Mouse (Mus musculus): ENCODE data around the gene Nthl1. TPM values are rescaled to one million over a fixed set of nuclear protein-coding genes. Genes with fewer than 3 reads are reported as not detected.

The Nthl1 gene
- polyA plus RNA-seq, 1 experiment from 2014 or later = 20.3 TPM

DNA sequence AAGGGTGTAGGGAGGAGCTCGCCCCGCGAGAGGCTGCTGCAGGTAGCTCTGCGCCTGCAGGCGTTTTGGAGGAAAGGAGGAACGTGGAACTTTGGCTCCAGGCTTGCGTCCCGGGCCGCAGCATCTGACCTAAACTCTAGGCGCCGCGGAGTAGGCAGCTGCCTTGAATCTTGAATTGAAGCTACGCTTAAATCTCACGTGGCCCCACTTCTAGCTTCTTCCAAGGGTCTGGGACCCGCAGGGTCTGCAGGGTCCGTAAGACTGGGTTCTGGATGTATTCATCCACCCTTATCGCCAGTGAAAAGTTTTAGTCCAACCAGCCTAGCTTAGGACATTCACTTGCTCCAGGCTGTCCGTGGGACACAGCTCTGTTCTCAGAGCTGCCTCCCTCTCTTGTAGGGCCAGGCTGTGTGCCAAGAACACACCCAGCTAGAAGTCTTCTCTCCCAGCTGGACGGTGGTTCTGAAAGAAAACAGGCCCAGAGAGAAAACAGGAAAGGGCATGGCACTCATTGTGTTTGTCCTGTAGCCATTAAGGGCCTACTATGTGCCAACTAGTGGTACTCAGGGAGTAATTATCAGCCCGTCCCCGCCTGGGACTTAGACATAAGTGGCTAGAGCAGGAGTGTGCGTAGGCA is 451 bp downstream of the Nthl1 start:
- WGBS = 10% methylated on average over 22 of the region's 22 CpGs

GRCm38 (mm10) chr17:24633831-24634230 is 1.4 kb downstream of the Nthl1 start:
- whole genome bisulfite sequencing = 90% methylated on average over 11 of the region's 11 CpGs
- H3K36me3 ChIP-seq = no peaks in the 10 kb centered on the region
- no peak overlapping the region for H3K4me3 ChIP-seq (replicated peaks)
- no peaks in the 10 kb centered on the region for H3K9me3 ChIP-seq
- H3K4me2 ChIP-seq = no peak overlapping the region
- no peak overlapping the region for H3K9ac ChIP-seq
- H3K4me1 ChIP-seq = peaks cover 17% of the 10 kb centered on the region
- H3K27me3 ChIP-seq (replicated peaks) = no peaks in the 10 kb centered on the region
- ATAC-seq (ENCODE audit: insufficient read depth, low FRiP score, low read depth) = no peak
- H3K27ac ChIP-seq = peak overlapping the region; percentile 91

More for the DNA sequence above, 451 bp downstream of the Nthl1 start:
- H3K9ac ChIP-seq = peak overlapping the region; percentile 54
- H3K9me3 ChIP-seq = no peaks in the 10 kb centered on the region
- peak overlapping the region; percentile 91 for H3K27ac ChIP-seq
- H3K4me2 ChIP-seq = peak overlapping the region; percentile 85
- no peaks in the 10 kb centered on the region for H3K27me3 ChIP-seq (replicated peaks)
- H3K4me1 ChIP-seq = peaks cover 17% of the 10 kb centered on the region
- ATAC-seq (ENCODE audit: insufficient read depth, low FRiP score, low read depth) = peak; percentile 48
- H3K4me3 ChIP-seq (replicated peaks) = peak overlapping the region; percentile 65
- H3K36me3 ChIP-seq = peaks cover 6% of the 10 kb centered on the region

- 82% methylated on average over 4 of the region's 4 CpGs for WGBS
- no peaks in the 10 kb centered on the region for H3K36me3 ChIP-seq
- H3K27ac ChIP-seq = no peak overlapping the region
- no peak for ATAC-seq (ENCODE audit: insufficient read depth, low FRiP score, low read depth)
- H3K9ac ChIP-seq = no peak overlapping the region
- no peaks in the 10 kb centered on the region for H3K27me3 ChIP-seq (replicated peaks)
- H3K4me1 ChIP-seq = peaks cover 26% of the 10 kb centered on the region
- H3K4me3 ChIP-seq (replicated peaks) = no peak overlapping the region
- H3K4me2 ChIP-seq = no peak overlapping the region
- no peaks in the 10 kb centered on the region for H3K9me3 ChIP-seq
These were observed 2.5 kb downstream of the Nthl1 start for GRCm38 (mm10) chr17:24635024-24635423.

GRCm38 (mm10) chr17:24635694-24636093 is 3.2 kb downstream of the Nthl1 start:
- Histone ChIP-seq H3K4me3 (replicated peaks) (no peak overlapping the region), H3K36me3 (no peaks in the 10 kb centered on the region), H3K4me2 (no peak overlapping the region), H3K9me3 (no peaks in the 10 kb centered on the region), H3K27me3 (replicated peaks) (no peaks in the 10 kb centered on the region), H3K4me1 (peaks cover 26% of the 10 kb centered on the region), H3K27ac (no peak overlapping the region), H3K9ac (no peak overlapping the region)
- WGBS = 93% methylated on average over 5 of the region's 5 CpGs
- ATAC-seq (ENCODE audit: insufficient read depth, low FRiP score, low read depth) = no peak

DNA sequence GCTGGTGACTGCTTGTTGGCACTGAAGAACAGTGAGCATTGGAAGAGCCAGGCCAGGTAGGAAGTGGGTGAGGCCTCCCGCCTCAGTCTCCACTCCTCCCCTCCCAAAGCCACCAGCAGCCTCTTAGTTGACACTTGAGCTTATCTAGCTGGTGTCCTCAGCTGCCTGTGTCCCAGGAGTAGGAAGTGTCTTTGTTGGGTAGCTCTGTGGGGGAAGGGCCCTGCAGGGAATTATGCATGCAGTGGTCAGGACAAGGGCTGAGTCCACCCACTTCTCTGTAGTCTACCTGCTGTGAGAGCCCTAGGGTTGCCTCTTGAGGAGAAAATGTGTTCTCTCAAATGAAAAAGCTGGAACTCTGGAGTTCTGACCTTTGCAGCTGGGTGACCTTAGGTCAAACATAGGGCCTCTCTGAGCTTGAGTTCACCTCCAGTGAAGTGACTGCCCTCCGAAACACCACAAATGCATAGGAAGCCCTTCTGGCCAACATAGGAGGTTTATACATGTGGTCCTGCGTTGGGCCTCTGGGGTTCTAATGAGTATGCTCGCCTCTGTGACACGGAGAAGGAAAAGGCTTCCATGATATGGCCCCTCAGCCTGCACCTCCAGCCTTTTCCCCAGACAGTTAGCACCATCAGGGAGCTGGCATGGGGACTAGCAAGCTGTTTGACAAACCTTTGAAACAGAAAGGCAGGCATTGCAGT is 4.5 kb downstream of the Nthl1 start:
- peaks cover 21% of the 10 kb centered on the region for H3K4me1 ChIP-seq
- 74% methylated on average over 5 of the region's 5 CpGs for WGBS
- no peaks in the 10 kb centered on the region for H3K36me3 ChIP-seq
- no peak overlapping the region for H3K9ac ChIP-seq
- H3K9me3 ChIP-seq = no peaks in the 10 kb centered on the region
- H3K4me2 ChIP-seq = no peak overlapping the region
- H3K4me3 ChIP-seq (replicated peaks) = no peak overlapping the region
- H3K27ac ChIP-seq = no peak overlapping the region
- H3K27me3 ChIP-seq (replicated peaks) = no peaks in the 10 kb centered on the region
- ATAC-seq (ENCODE audit: insufficient read depth, low FRiP score, low read depth) = no peak

- 80% methylated on average over 4 of the region's 4 CpGs for WGBS
- H3K27ac ChIP-seq = peak overlapping the region; percentile 91
These were observed 5.7 kb downstream of the Nthl1 start for GRCm38 (mm10) chr17:24638214-24638613.

GRCm38 (mm10) chr17:24638840-24639239 is 6.4 kb downstream of the Nthl1 start:
- Histone ChIP-seq H3K27ac (peak overlapping the region; percentile 91), H3K4me1 (peaks cover 17% of the 10 kb centered on the region), H3K4me3 (replicated peaks) (no peak overlapping the region), H3K9ac (no peak overlapping the region), H3K4me2 (no peak overlapping the region), H3K36me3 (no peaks in the 10 kb centered on the region), H3K27me3 (replicated peaks) (no peaks in the 10 kb centered on the region), H3K9me3 (no peaks in the 10 kb centered on the region)
- WGBS = 45% methylated on average over 9 of the region's 9 CpGs
- peak; percentile 79 for ATAC-seq (ENCODE audit: insufficient read depth, low FRiP score, low read depth)

More at GRCm38 (mm10) chr17:24638214-24638613, 5.7 kb downstream of the Nthl1 start:
- Histone ChIP-seq H3K9ac (no peak overlapping the region), H3K4me3 (replicated peaks) (no peak overlapping the region), H3K36me3 (no peaks in the 10 kb centered on the region), H3K9me3 (no peaks in the 10 kb centered on the region), H3K4me2 (no peak overlapping the region), H3K27me3 (replicated peaks) (no peaks in the 10 kb centered on the region), H3K4me1 (peaks cover 16% of the 10 kb centered on the region)
- no peak for ATAC-seq (ENCODE audit: insufficient read depth, low FRiP score, low read depth)

- Histone ChIP-seq H3K9me3 (no peaks in the 10 kb centered on the region), H3K36me3 (no peaks in the 10 kb centered on the region), H3K4me3 (replicated peaks) (no peak overlapping the region), H3K4me1 (peaks cover 20% of the 10 kb centered on the region), H3K4me2 (no peak overlapping the region), H3K27ac (peak overlapping the region; percentile 91), H3K9ac (no peak overlapping the region), H3K27me3 (replicated peaks) (no peaks in the 10 kb centered on the region)
- 50% methylated on average over 5 of the region's 5 CpGs for WGBS
- ATAC-seq (ENCODE audit: insufficient read depth, low FRiP score, low read depth) = no peak
These were observed 7.1 kb downstream of the Nthl1 start for GRCm38 (mm10) chr17:24639571-24639988.

DNA sequence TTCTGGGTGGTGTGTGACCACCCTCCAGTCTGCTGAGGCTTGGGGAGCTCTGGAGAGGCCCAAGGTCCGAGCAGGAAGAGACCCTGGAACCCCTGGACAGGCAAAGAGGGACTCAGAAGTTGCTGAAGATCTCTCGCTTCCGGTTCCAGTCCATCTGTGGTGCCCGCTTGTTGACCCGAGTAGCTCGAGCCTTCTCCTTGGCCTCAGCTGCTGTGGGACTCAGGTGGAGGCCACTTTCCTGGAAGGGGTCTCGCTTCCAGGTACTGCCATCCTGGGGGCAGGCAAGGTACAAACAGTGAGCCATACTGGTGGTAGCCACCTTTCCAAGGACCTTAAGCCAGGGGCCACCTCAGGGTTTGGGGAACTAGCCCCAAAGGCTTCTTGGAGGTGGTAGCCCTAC is 7.6 kb downstream of the Nthl1 start:
- WGBS = 91% methylated on average over 7 of the region's 7 CpGs
- no peak overlapping the region for H3K9ac ChIP-seq
- peaks cover 25% of the 10 kb centered on the region for H3K4me1 ChIP-seq
- no peaks in the 10 kb centered on the region for H3K27me3 ChIP-seq (replicated peaks)
- no peak overlapping the region for H3K4me3 ChIP-seq (replicated peaks)
- H3K27ac ChIP-seq = peak overlapping the region; percentile 91
- no peaks in the 10 kb centered on the region for H3K9me3 ChIP-seq
- H3K36me3 ChIP-seq = no peaks in the 10 kb centered on the region
- ATAC-seq (ENCODE audit: insufficient read depth, low FRiP score, low read depth) = no peak
- H3K4me2 ChIP-seq = no peak overlapping the region

- 93% methylated on average over 15 of the region's 15 CpGs for WGBS
- H3K9me3 ChIP-seq = no peaks in the 10 kb centered on the region
- no peaks in the 10 kb centered on the region for H3K36me3 ChIP-seq
- no peak overlapping the region for H3K9ac ChIP-seq
- H3K27me3 ChIP-seq (replicated peaks) = no peaks in the 10 kb centered on the region
- H3K4me3 ChIP-seq (replicated peaks) = no peak overlapping the region
- H3K4me1 ChIP-seq = peaks cover 30% of the 10 kb centered on the region
- no peak overlapping the region for H3K4me2 ChIP-seq
- ATAC-seq (ENCODE audit: insufficient read depth, low FRiP score, low read depth) = no peak
- H3K27ac ChIP-seq = peak overlapping the region; percentile 91
These were observed 8.1 kb downstream of the Nthl1 start for GRCm38 (mm10) chr17:24640581-24640980.

DNA sequence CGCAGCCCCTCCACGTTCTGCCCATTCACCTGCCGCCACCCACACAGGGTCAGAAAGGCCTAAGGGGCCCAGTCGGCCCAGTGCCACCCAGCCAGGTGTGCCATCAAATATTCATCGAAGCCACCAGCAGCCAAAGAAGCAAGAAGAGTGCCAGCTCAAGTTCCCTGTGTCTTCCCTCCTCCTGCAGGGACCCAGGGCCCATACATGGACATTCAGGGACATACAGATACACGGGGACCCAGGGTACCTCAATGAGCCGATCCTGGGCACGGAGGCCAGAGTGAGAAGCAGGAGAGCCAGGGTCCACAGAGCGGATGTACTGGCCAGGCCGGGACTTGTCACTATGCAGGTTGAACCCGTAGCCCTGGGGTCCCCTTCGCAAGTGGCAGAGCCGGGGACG is 9.5 kb downstream of the Nthl1 start:
- Histone ChIP-seq H3K9ac (no peak overlapping the region), H3K27me3 (replicated peaks) (no peaks in the 10 kb centered on the region), H3K4me1 (peaks cover 33% of the 10 kb centered on the region), H3K4me2 (no peak overlapping the region), H3K36me3 (no peaks in the 10 kb centered on the region), H3K9me3 (no peaks in the 10 kb centered on the region), H3K4me3 (replicated peaks) (no peak overlapping the region), H3K27ac (no peak overlapping the region)
- ATAC-seq (ENCODE audit: insufficient read depth, low FRiP score, low read depth) = no peak
- 90% methylated on average over 14 of the region's 14 CpGs for WGBS

- no peak for ATAC-seq (ENCODE audit: insufficient read depth, low FRiP score, low read depth)
- Histone ChIP-seq H3K4me2 (no peak overlapping the region), H3K9me3 (no peaks in the 10 kb centered on the region), H3K27me3 (replicated peaks) (no peaks in the 10 kb centered on the region), H3K27ac (no peak overlapping the region), H3K9ac (no peak overlapping the region), H3K36me3 (no peaks in the 10 kb centered on the region), H3K4me1 (peaks cover 33% of the 10 kb centered on the region), H3K4me3 (replicated peaks) (no peak overlapping the region)
- WGBS = 78% methylated on average over 6 of the region's 6 CpGs
These were observed 10.4 kb downstream of the Nthl1 start for GRCm38 (mm10) chr17:24642791-24643343.
